Comparison of ENCODE assay signal across 19 mouse cellular contexts in the genomic region with DNA sequence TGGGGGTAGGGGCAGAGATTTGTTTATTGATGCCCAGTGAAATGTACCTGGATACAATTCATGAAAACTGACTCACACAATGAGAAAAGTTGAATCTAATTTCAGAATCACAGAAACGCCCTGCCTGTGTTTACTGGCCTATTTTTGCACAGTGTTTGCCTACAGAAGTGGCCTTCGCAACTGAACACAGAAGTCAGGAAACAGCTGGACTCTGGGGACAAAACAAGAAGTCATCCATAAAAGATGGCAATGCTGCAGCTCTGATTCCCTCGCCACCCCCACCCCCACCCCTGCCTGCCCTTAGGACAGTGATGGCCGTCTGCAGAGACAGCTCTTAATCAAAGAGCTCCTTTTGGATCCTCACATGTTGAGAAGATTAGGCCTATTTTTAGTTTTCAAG.
DNase-seq lines count a peak whose midpoint lies in the region; ATAC-seq and TF ChIP-seq lines count a peak whose summit lies in the region.
"Had no signal": no experiment of that assay in that cellular context is flagged by ENCODE, and none has a peak within 500 bp of the region (broad histone marks: within the 10 kb centered on the region; RNA-seq: fewer than 3 reads in every experiment).

No protein-coding gene starts in this region.

- no peaks in the 10 kb centered on the region for H3K36me3 ChIP-seq in heart, embryonic 16.5 days (ENCODE audit: control insufficient read depth, insufficient read depth)
- no peaks in the 10 kb centered on the region for H3K36me3 ChIP-seq in lung, embryonic 16.5 days (ENCODE audit: control insufficient read depth, insufficient read depth, low read length)
- H3K36me3 ChIP-seq: limb, embryonic 13.5 days; liver, embryonic 15.5 days; stomach, embryonic 15.5 days had no signal

- H3K4me2 ChIP-seq in heart, embryonic 16.5 days (ENCODE audit: low read depth, low read length): 0 out of 2 replicates have a peak overlapping the region, but pooled peaks have one; percentile 9
- H3K4me2 ChIP-seq in lung, embryonic 16.5 days (ENCODE audit: low read depth, low read length): no peak overlapping the region
- H3K4me2 ChIP-seq: limb, embryonic 13.5 days; liver, embryonic 15.5 days; stomach, embryonic 15.5 days had no signal

- TF ChIP-seq POLR2A in lung, adult 2 months (IDR thresholded peaks at IDR 0.05; ENCODE audit: borderline replicate concordance, extremely low read depth, low read depth, low read length): no peak

- H3K27me3 ChIP-seq in heart, embryonic 16.5 days (ENCODE audit: control insufficient read depth, insufficient read depth, low read length): no peaks in the 10 kb centered on the region
- H3K27me3 ChIP-seq in lung, embryonic 16.5 days (ENCODE audit: control insufficient read depth, insufficient read depth, low read depth, low read length): no peaks in the 10 kb centered on the region
- H3K27me3 ChIP-seq: CH12.LX; limb, embryonic 13.5 days; liver, embryonic 15.5 days; stomach, embryonic 15.5 days had no signal

- ATAC-seq in heart, embryonic 16.5 days (replicated peaks; ENCODE audit: extremely low read depth, insufficient read depth, low FRiP score): peak; percentile 55
- ATAC-seq in lung, embryonic 16.5 days (ENCODE audit: low read depth): peak; percentile 43; the same call in 1 of the 2 replicates
- ATAC-seq: forebrain, postnatal 0 days had no signal

- no peak overlapping the region; the same call in 1 of the 2 replicates for H3K27ac ChIP-seq in heart, embryonic 16.5 days (ENCODE audit: low read length)
- H3K27ac ChIP-seq in lung, embryonic 16.5 days (ENCODE audit: low read length): no peak overlapping the region
- H3K27ac ChIP-seq: layer of hippocampus, adult 2 months; left cerebral cortex, adult 2 months; liver, embryonic 15.5 days; stomach, embryonic 15.5 days had no signal

- peaks cover 10% of the 10 kb centered on the region for H3K4me1 ChIP-seq in heart, embryonic 16.5 days (ENCODE audit: control insufficient read depth, insufficient read depth, low read length)
- no peaks in the 10 kb centered on the region for H3K4me1 ChIP-seq in lung, embryonic 16.5 days (replicated peaks; ENCODE audit: control insufficient read depth, insufficient read depth, low read length)
- no peaks in the 10 kb centered on the region for H3K4me1 ChIP-seq in lung, adult 2 months (ENCODE audit: control insufficient read depth, insufficient read depth, low read length)
- H3K4me1 ChIP-seq: liver, embryonic 15.5 days; stomach, embryonic 15.5 days had no signal

- no peaks in the 10 kb centered on the region for H3K9me3 ChIP-seq in heart, embryonic 16.5 days (replicated peaks; ENCODE audit: control insufficient read depth, low read length)
- H3K9me3 ChIP-seq in lung, embryonic 16.5 days (ENCODE audit: control insufficient read depth, low read length): no peaks in the 10 kb centered on the region
- H3K9me3 ChIP-seq: limb, embryonic 13.5 days; liver, embryonic 15.5 days; stomach, embryonic 15.5 days had no signal

- H3K9ac ChIP-seq in heart, embryonic 16.5 days (ENCODE audit: low read length): no peak overlapping the region
- H3K9ac ChIP-seq in lung, embryonic 16.5 days (ENCODE audit: low read length): no peak overlapping the region
- H3K9ac ChIP-seq: forebrain, postnatal 0 days; limb, embryonic 13.5 days; liver, embryonic 15.5 days; stomach, embryonic 15.5 days had no signal

- no peak overlapping the region for H3K4me3 ChIP-seq in heart, embryonic 16.5 days (ENCODE audit: low read length)
- H3K4me3 ChIP-seq in lung, embryonic 16.5 days (ENCODE audit: low read length): no peak overlapping the region
- H3K4me3 ChIP-seq in lung, adult 2 months (replicated peaks; ENCODE audit: extremely low read depth, low read depth, low read length): no peak overlapping the region
- H3K4me3 ChIP-seq: erythroblast, embryonic 14.5 days; layer of hippocampus, adult 2 months; left cerebral cortex, adult 2 months; limb, embryonic 13.5 days; liver, embryonic 15.5 days; stomach, embryonic 15.5 days had no signal

- TF ChIP-seq CTCF in lung, adult 2 months (IDR thresholded peaks at IDR 0.05; ENCODE audit: insufficient read depth, low read length): no peak

- 41% methylated on average over 4 of the region's 4 CpGs for WGBS in heart, embryonic 16.5 days
- 42% methylated on average over 4 of the region's 4 CpGs for WGBS in lung, embryonic 16.5 days
- WGBS in lung, adult 2 months: 40% methylated on average over 4 of the region's 4 CpGs

- peak; percentile 3 for DNase-seq in adrenal gland, adult 2 months
- no peak for DNase-seq in adrenal gland, adult 18-20 months (ENCODE audit: low spot score in 2 of 2)
- no peak for DNase-seq in heart, adult 8-10 months (ENCODE audit: low spot score)
- no peak for DNase-seq in lung, adult 2 months
- DNase-seq in cerebellum, postnatal 36 days: no peak
- DNase-seq in urinary bladder, postnatal 25 days (ENCODE audit: low spot score): no peak
- DNase-seq: adrenal gland, postnatal 25 days; cerebellum, adult 9-11 months; forebrain, postnatal 0 days; gastrocnemius, postnatal 10 days had no signal
